Mouse (Mus musculus) myocyte (in vitro differentiated cells): ENCODE data around the gene Tff3.

ENCODE experiments used
- CEBPB ChIP-seq: IDR thresholded peaks from 2 replicates; pipeline ENCODE4 v1.6.1; 2011; ENCODE audit warnings: mild to moderate bottlenecking, moderate library complexity; ENCODE audit not compliant: poor library complexity, insufficient read depth, severe bottlenecking
- E2F4 ChIP-seq: IDR thresholded peaks from one replicate; pipeline ENCODE4 v1.6.1; 2011; ENCODE audit warnings: mild to moderate bottlenecking, control low read depth, moderate library complexity; ENCODE audit not compliant: insufficient read depth
- MAX ChIP-seq: IDR thresholded peaks from one replicate; pipeline ENCODE4 v1.6.1; 2011; ENCODE audit warnings: low read depth, mild to moderate bottlenecking, control low read depth
- MYOD1 ChIP-seq, 3 experiments: IDR thresholded peaks; one replicate each; pipeline ENCODE4 v1.6.1; 2011; ENCODE audit warnings: control low read depth in 2 of 3, low read depth in 2 of 3, mild to moderate bottlenecking in 2 of 3, moderate library complexity in 1 of 3; ENCODE audit not compliant: insufficient read length in 2 of 3, control insufficient read depth in 1 of 3
- POLR2A ChIP-seq: IDR thresholded peaks from one replicate; pipeline ENCODE4 v1.6.1; 2011; ENCODE audit warnings: low read depth, mild to moderate bottlenecking, control low read depth, moderate library complexity; ENCODE audit not compliant: insufficient read length
- REST ChIP-seq: IDR thresholded peaks from one replicate; pipeline ENCODE4 v1.6.1; 2011; ENCODE audit warnings: mild to moderate bottlenecking, control low read depth, moderate library complexity; ENCODE audit not compliant: insufficient read depth, insufficient read length
- TCF12 ChIP-seq: IDR thresholded peaks from one replicate; pipeline ENCODE4 v1.6.1; 2011; ENCODE audit warnings: mild to moderate bottlenecking, control low read depth; ENCODE audit not compliant: poor library complexity, insufficient read depth, severe bottlenecking
- USF1 ChIP-seq: IDR thresholded peaks from one replicate; pipeline ENCODE4 v1.6.1; 2011; ENCODE audit warnings: low read depth, mild to moderate bottlenecking, control low read depth, moderate library complexity

DNA sequence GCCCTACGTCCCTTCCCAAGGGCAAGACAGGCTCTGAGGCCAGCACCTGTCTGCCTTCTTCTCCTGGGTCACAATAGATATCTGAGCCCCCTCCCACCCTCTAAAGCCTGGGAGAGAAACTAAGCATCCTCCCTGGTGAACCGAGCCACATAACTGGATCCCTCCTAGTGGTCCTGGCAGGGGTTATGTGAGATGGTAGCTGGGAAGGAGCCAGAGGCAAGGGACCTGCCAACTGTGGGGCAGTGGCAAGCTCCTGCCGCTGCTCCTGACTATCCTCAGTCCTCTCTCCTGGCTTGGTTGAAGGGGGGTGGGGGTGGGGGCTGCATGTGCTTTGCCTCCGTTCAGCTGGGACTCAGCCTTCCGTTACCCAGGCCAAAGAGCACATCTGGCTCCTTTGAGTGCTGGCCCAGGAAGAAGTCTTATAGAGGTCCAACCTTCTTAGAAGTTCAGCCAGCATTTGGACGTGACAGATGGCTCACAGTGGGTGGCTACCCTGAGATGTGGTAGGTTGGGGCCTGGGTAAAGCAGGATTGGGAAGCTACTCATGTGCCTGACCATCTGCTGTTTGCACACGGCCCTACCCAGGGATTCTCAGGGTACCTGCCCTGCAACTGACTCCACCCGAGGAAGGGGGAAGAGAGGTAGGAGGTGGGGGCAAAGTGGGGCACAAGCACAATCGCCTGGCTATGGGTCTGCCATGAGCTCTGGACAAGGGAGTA lies 3.7 kb downstream of the Tff3 start:
- TF ChIP-seq MAX (no peak), E2F4 (no peak), REST (no peak), POLR2A (no peak), CEBPB (no peak), USF1 (no peak), TCF12 (no peak), MYOD1 (IDR thresholded peaks at IDR 0.05; ENCODE audit: control insufficient read depth in 1 of 3, insufficient read length in 2 of 3, low read depth in 2 of 3) (no peak)
